Mouse (Mus musculus) brain, adult 2 months (tissue): Measurements from ENCODE around the gene Nfib.
A peak's percentile ranks its signal among the peaks of the same experiment; 100 is the strongest.

Experiments used
- DNase-seq: peaks from one replicate; pipeline ENCODE4 v3.0.0; 2011; ENCODE audit warnings: low read depth, low spot score

Gene Nfib

GRCm38 (mm10) chr4:82502012-82502411, 203.5 kb downstream of the Nfib start:
- DNase-seq, result no peak

- DNase-seq, result no peak
Measured at GRCm38 (mm10) chr4:82500578-82501098, 204.9 kb downstream of the Nfib start.

GRCm38 (mm10) chr4:82499725-82500577, 205.6 kb downstream of the Nfib start:
- DNase-seq, result no peak

- peak; percentile 78 for DNase-seq
Measured at GRCm38 (mm10) chr4:82499238-82499637, 206.3 kb downstream of the Nfib start.

GRCm38 (mm10) chr4:82497671-82498631, 207.6 kb downstream of the Nfib start:
- DNase-seq, result peak; percentile 93

GRCm38 (mm10) chr4:82497141-82497566, 208.4 kb downstream of the Nfib start:
- DNase-seq, result peak; percentile 77

- DNase-seq, result no peak
Measured at GRCm38 (mm10) chr4:82496383-82496782, 209.2 kb downstream of the Nfib start.

GRCm38 (mm10) chr4:82495605-82496004, 209.9 kb downstream of the Nfib start:
- DNase-seq, result no peak

- DNase-seq, result peak; percentile 93
Measured at GRCm38 (mm10) chr4:82494829-82495228, 210.7 kb downstream of the Nfib start.

- DNase-seq, result no peak
Measured at GRCm38 (mm10) chr4:82494424-82494823, 211.1 kb downstream of the Nfib start.

GRCm38 (mm10) chr4:82493865-82494264, 211.7 kb downstream of the Nfib start:
- no peak for DNase-seq

GRCm38 (mm10) chr4:82493363-82493762, 212.2 kb downstream of the Nfib start:
- no peak for DNase-seq

GRCm38 (mm10) chr4:82492737-82493136, 212.8 kb downstream of the Nfib start:
- DNase-seq, result no peak

- DNase-seq, result no peak
Measured at GRCm38 (mm10) chr4:82489939-82490338, 215.6 kb downstream of the Nfib start.

GRCm38 (mm10) chr4:82485910-82486309, 219.6 kb downstream of the Nfib start:
- DNase-seq, result no peak

- no peak for DNase-seq
Measured at GRCm38 (mm10) chr4:82483871-82484270, 221.7 kb downstream of the Nfib start.

GRCm38 (mm10) chr4:82483298-82483697, 222.3 kb downstream of the Nfib start:
- DNase-seq, result no peak

GRCm38 (mm10) chr4:82480635-82481034, 224.9 kb downstream of the Nfib start:
- DNase-seq, result no peak

- DNase-seq, result no peak
Measured at GRCm38 (mm10) chr4:82479394-82479793, 226.2 kb downstream of the Nfib start.

- DNase-seq, result no peak
Measured at GRCm38 (mm10) chr4:82477742-82478141, 227.8 kb downstream of the Nfib start.

- DNase-seq, result peak; percentile 56
Measured at GRCm38 (mm10) chr4:82476411-82476810, 229.1 kb downstream of the Nfib start.

GRCm38 (mm10) chr4:82474334-82474733, 231.2 kb downstream of the Nfib start:
- DNase-seq, result no peak
